Mouse (Mus musculus) testis, postnatal 10 days (tissue): Measurements from ENCODE around the gene Gm15737.
A peak's percentile ranks its signal among the peaks of the same experiment; 100 is the strongest.

Experiments used
- DNase-seq: peaks from one replicate; pipeline ENCODE4 v3.0.0; 2021; ENCODE audit warnings: low spot score

Gm15737 gene

GRCm38 (mm10) chr6:92869089-92869581 lies at the start of gene Gm15737:
Gene Gm15737, plus strand, starts transcription at chr6:92869357.
- no peak for DNase-seq

DNA sequence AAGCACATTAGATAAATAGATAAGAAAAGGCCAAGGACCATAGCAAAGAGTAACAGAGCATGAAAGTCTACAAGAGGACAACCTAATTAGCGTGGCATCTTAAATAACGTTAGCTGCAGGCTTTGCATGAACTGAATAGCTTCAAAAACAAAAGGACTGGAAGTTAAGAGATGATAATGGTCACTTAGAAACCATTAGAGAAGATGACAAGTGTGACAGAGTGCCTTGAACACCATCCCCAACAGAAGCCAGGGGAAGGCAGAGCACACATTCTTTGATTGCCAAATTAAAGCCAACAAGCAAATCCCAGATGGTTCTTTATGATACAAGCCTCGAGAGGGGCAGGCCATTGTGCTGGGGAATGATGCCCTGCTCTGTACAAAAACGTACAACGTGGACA lies 47.6 kb upstream of the Gm15737 start:
- no peak for DNase-seq

DNA sequence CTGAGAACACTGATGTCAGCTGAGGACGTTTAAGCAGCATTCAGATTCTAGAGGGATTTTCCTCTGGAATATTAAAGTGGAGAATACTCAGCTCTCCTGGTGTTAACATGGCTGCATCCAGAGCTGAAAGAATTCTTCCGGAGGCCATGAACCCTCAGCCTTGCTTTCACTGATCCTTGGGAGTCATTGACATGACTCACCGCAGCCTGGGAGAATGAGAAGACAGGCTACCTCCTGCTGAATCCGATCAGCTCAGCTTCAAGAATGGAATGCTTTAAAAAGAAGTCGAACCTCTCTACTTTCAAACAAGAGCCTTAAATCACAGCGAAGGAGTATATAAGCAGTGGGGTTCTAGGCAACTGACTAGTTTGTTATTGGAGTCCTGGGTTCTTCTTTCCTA lies 47.2 kb upstream of the Gm15737 start:
- no peak for DNase-seq

DNA sequence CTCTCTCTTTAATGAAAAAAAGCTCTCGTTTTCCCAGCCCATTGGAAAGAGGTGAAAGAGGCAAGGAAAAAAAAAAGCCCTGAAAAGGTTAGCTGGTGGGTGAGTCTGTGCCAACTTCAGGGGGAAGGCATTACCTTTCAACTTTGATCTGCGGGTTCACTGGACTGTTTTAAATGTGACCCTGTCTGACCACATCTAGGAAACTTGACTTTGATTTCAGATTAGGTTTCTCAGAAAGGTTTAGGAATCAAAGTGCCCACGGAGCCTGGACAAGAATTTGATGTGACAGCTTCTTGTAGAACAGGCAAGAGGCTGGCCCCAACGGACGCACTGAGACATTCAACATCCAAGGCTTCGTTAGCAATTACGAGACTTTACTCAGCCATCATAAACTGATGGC lies 45.2 kb upstream of the Gm15737 start:
- no peak for DNase-seq

GRCm38 (mm10) chr6:92826561-92826960 lies 42.6 kb upstream of the Gm15737 start:
- DNase-seq: no peak

GRCm38 (mm10) chr6:92827360-92827759 lies 41.8 kb upstream of the Gm15737 start:
- no peak for DNase-seq

DNA sequence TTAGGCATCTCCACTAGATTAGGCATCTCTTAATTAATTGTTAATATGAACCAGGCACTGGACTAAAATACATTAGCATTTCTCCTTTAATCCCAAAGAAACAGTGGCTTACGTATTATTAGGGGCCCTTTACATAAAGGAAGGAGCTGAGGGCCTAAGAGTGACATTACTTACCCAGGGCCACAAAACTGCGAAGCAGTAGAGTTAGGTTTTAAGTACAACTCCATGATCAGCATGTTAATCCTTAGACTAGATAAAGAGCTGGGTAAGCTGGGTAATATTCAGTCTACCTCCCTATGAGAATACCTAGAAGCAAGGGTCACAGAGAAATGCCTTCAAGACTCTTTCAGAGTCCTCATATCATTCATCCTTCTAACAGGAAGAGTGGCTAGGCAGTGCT lies 40.0 kb upstream of the Gm15737 start:
- no peak for DNase-seq

DNA sequence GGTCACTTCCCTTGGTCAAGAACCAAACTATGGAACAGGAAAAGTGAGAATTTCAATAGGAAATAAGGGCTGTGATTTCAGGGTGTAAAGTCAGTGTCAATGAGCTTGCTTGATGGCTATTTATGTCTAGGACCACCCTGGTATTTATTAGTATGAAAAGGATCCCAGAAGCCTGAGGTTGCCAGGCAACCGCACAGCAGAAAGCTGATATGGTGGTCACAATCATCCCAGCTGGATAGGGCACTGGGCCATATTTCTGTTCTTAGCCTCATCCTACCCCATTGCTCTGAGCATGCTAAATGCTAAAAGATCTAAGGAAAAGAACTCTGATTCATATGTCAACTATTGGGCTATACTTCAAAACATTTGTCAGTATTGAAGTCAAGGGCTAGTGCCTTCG lies 38.1 kb upstream of the Gm15737 start:
- DNase-seq: no peak

DNA sequence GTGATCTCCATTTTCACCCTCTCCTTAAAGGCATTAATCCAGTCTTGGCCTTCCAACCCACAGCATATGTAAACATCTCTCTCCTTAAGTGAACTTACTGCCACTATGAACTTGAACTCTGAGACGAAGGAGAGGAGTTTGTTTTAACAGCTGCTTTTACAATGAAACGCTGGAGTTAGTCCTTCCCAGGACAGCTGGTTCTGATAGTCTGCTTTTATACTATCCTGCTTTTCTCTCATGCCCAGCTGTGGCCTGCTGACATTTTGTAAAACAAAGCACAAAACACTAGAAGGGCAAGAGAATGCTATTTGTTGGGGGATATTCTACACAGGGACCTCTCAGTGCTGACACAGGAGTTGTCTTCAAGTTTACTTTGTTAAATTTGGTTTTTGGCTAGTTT lies 27.2 kb upstream of the Gm15737 start:
- DNase-seq: no peak

DNA sequence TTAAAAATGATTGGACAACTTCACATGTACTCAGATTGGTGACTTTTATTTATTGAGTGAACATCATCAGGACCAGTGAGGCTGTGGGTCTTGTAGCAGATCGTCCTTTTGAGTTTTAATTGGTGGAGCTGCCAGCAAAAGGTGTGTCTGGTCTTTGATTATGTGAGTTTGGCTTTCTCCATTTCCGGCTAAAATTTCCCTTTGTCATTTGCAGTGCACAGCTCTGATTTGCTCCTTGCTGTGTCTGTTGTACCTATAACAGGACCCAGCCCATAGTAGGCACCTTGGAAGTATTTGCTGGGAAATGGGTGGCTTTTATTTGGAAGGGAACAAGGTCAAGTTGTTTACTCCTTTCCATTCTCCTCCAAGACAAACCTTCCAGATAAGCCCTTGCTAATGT lies 25.7 kb upstream of the Gm15737 start:
- DNase-seq: no peak

DNA sequence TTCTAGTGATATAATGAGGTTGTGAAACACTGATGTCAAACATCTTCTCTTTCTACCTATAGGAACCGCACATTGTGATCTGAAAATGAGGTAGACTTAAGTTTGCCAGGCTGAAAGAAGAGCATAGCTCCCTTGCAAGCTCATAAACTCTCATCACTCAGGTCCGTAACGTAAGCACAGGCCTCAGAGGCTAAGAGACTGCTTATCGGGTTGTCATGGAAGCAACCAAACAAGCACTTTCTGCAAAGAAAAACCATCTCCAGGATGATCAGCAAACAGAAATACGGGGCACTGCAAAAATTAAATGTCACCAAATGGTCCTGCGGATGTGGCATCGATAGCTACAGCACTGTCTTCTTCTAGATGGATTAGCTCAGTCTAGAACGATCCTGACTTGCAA lies 23.3 kb upstream of the Gm15737 start:
- no peak for DNase-seq

DNA sequence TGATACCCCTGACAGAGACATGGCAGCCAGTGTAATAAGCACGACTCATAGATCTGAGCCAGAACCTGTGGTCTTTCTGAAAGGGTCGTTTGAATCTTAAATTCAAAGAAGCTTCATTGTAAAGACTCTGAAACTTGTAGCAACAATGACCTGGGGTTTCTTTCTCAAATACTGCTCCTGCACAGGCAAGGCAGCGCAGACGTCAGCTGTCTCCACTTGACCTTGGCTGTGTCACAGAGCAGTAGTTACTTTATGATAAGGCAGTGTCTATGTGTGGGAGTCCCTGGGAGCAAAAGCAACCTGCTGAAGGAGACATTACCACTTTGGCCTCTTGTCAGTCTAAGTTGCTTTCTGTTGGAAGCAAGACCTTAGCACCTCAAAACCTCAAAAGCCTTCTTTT lies 22.5 kb upstream of the Gm15737 start:
- DNase-seq: no peak

GRCm38 (mm10) chr6:92849208-92849607 lies 19.9 kb upstream of the Gm15737 start:
- DNase-seq: peak; percentile 51

DNA sequence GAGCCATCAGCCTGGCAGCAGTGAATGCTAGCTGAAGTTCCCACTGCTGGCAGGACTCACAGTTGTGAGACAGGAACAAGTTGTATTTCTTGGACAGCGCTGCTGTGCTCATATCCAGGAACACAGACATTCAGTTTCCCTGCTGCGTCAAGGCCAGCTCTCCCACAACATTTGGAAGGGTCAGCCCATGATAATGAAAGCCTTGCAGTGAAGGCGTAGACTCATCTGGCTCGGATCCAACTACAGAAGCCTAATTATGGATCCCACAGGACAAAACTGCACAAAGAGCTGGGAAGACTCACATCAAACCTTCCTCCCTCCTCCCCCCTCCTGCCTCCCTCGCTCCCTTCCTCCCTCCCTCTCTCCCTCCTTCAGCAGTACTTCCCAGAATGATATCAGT lies 18.9 kb upstream of the Gm15737 start:
- DNase-seq: peak; percentile 78

GRCm38 (mm10) chr6:92854873-92855272 lies 14.3 kb upstream of the Gm15737 start:
- DNase-seq: no peak

DNA sequence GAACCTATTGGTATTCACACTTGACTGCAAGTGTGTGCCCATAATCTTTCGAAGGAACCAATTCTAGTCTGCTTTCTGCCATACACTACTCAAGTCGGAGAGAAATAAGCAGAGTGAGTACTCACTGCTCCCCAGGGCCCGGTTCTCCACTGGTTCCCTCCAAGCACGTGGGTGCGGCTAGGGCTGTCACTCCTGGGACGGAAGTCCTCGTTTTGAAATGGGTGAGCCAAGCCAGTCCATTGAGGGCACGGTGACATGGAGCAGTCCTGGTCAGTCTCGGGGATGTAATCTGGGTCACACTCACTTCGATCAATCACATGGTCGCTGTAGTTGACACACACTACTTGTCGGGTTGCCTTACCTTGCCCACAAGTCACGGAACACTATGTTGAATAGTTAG lies 11.4 kb upstream of the Gm15737 start:
- no peak for DNase-seq

DNA sequence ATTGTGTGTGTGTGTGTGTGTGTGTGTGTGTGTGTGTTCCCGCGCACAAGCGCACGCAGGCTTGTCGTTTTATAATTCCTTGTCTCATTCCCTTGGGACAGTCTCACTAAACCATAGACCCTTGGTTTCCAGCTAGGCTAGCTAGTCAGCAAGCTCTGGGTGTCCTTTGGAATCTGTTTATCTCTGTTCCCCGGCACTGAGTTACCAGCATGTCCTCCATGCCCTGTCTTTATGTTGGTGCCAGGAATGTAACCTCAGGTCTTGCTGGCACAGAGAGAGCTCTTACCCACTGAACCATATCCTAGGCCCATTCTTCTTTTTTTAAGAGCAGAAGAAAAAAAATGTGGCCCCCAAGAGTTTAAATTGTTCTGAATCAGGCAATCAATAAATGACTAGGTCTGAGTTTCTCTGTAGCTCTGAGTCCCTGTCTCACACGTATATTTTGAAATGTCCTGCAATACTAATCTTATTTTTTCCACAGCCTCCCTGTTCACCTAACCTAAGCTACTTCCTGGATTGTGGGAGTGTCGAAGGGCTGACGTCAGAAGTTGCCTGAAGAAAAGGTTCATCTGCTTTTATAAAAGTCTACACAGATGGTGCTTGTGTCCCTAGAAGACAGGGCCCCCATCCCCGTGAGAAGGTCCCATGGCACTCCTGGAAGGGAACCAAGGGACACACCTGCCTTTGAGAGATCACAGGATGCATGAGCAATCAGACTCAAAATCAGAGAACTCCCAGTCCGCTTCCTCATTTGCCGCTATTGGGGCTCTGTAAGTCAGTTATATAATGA lies 10.2 kb upstream of the Gm15737 start:
- no peak for DNase-seq

- DNase-seq: no peak
Observed at GRCm38 (mm10) chr6:92860285-92860912, 8.8 kb upstream of the Gm15737 start.

GRCm38 (mm10) chr6:92862599-92862998 lies 6.6 kb upstream of the Gm15737 start:
- no peak for DNase-seq

DNA sequence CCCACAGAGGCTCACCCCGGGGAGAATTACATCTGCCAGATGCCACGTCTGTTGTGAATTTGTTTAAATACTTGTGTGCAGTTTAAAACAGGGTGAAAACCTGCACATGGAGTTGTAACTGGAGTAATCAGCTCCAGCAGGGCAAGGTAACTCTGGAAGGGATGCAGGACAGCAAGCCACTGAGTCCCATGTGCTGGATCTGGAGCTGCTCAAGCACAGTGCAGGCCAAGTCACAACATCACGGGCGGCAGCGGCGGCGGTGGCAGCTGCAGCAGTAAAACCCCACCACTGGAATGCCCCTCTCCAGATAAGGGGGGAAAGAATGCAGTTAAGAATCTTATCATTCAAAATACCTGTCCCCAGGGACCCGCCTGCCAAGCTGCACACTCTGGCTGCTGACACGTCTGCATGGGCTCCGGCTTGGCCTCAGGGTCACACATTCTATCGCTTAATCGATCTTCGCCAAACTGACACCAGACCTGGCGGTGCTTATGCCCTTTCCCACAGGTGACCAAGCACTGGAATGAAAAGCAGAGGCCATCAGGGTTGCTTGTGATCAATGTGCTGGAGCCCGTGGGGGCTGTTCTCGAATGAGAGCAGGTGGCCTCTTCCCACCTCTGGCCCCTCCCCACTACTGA lies 544 bp downstream of the Gm15737 start:
- no peak for DNase-seq

DNA sequence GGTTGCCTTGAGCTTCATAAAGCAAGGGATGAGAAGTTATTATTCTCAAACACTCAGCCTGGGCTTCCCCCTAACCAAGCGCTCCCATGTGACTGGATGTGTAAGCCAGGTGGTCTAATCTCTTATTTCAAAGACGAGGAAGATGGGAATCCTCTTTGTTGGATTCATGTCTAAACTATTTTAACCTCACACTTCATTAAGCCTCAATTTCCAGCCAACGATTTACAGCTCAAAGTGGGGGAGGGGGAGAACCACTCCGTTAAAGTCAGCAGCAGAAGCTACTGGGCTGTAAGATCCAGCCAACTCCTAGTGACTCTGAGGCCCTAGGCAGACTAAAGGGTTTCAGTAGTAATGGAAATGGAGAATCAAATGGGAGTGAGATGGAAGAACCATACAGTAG lies 2.7 kb downstream of the Gm15737 start:
- DNase-seq: no peak

DNA sequence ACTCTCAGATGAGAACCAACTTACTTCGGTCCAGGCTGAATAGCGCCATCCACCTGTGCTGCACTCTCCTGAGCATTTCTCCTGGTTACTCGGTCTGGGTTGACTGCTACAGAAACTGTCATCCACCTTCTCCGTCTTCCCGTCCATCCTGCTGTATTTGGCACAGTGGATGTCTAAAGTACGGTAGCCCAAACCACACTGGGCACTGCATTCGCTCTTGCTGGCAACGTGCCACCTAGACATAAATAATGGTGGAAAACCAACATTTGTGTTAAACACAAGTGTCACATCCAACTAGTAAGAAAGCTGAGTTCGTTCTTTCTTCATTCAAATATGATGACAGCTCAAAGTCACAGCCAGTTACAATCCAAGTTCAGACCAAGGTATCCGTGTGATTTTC lies 3.6 kb downstream of the Gm15737 start:
- DNase-seq: no peak

- DNase-seq: no peak
Observed at GRCm38 (mm10) chr6:92874854-92875253, 5.7 kb downstream of the Gm15737 start.
